Mouse (Mus musculus) forebrain, postnatal 0 days (tissue): Measurements from ENCODE around the gene Fam129c. TPM values are rescaled to one million over a fixed set of nuclear protein-coding genes. Genes with fewer than 3 reads are reported as not detected.
A peak's percentile ranks its signal among the peaks of the same experiment; 100 is the strongest.

ENCODE experiments used
- ATAC-seq: fragments of 200-750 bp; cut with Nextera tagmentation; 2 replicates; pipeline ENCODE4 v1.8.0; 2017; ENCODE audit warnings: mild to moderate bottlenecking, moderate library complexity
- DNase-seq: peaks from one replicate; pipeline ENCODE4 v3.0.0-alpha.2; 2015
- H3K27ac ChIP-seq: fragments of 300-500 bp; sonication (generic); 2 replicates; pipeline ENCODE4 v1.5.1; 2014; ENCODE audit warnings: low read depth, mild to moderate bottlenecking, antibody characterized with exemption, low read length, moderate library complexity, mixed read lengths
- H3K27me3 ChIP-seq: fragments of 300-500 bp; sonication (generic); 2 replicates; pipeline ENCODE4 v1.6.1; 2014; ENCODE audit warnings: mild to moderate bottlenecking, low read length, mixed read lengths; ENCODE audit not compliant: insufficient read depth
- H3K36me3 ChIP-seq: fragments of 300-500 bp; sonication (generic); 2 replicates; pipeline ENCODE4 v1.6.1; 2014; ENCODE audit warnings: mild to moderate bottlenecking, moderate library complexity; ENCODE audit not compliant: insufficient read depth
- H3K4me1 ChIP-seq: fragments of 300-500 bp; sonication (generic); 2 replicates; pipeline ENCODE4 v1.6.1; 2014; ENCODE audit warnings: antibody characterized with exemption; ENCODE audit not compliant: insufficient read depth
- H3K4me2 ChIP-seq: fragments of 300-500 bp; sonication (generic); 2 replicates; pipeline ENCODE4 v1.6.1; 2014; ENCODE audit warnings: low read depth, mild to moderate bottlenecking, moderate library complexity
- H3K4me3 ChIP-seq: fragments of 300-500 bp; sonication (generic); 2 replicates; pipeline ENCODE4 v1.5.1; 2014; ENCODE audit warnings: low read depth, low read length, mixed read lengths
- H3K9ac ChIP-seq: fragments of 300-500 bp; sonication (generic); 2 replicates; pipeline ENCODE4 v1.6.1; 2014; ENCODE audit warnings: mild to moderate bottlenecking
- H3K9me3 ChIP-seq: fragments of 300-500 bp; sonication (generic); 2 replicates; pipeline ENCODE4 v1.6.1; 2016; ENCODE audit warnings: low read length
- CTCF ChIP-seq: sonication (generic); IDR thresholded peaks from 2 replicates; pipeline ENCODE4 v1.5.1; 2016; ENCODE audit warnings: antibody characterized with exemption, control low read depth, low read depth
- WGBS: fragments of 180-500 bp; shearing (Covaris S2); extraction: QIAGEN DNeasy Blood & Tissue Kit; methylation state at CpG from one replicate; pipeline ENCODE4 v1.1.7; 2014; 5-methylcytosine and 5-hydroxymethylcytosine counted together
- polyA plus RNA-seq: library from polyadenylated mRNA; unstranded; fragments of >200 nt; fragmentation: Nextera tagmentation; extraction: Ambion mirVana; gene quantifications from 2 replicates; pipeline ENCODE4 v1.2.1, GENCODE M21; 2015
- total RNA-seq: library from RNA; depleted of rRNA; stranded (reverse); fragments of >200 nt; gene quantifications from 2 replicates; pipeline ENCODE4 v1.2.3, GENCODE M21; 2014

Gene Fam129c
- total and polyA plus RNA-seq, 2 experiments from 2014 or later, result 2.8 to 11.1 TPM

- Histone ChIP-seq H3K4me3 (no peak overlapping the region), H3K4me1 (peaks cover 4% of the 10 kb centered on the region; the same call in 1 of the 2 replicates), H3K27me3 (no peaks in the 10 kb centered on the region), H3K9me3 (no peaks in the 10 kb centered on the region), H3K9ac (no peak overlapping the region), H3K36me3 (peaks cover 30% of the 10 kb centered on the region), H3K4me2 (no peak overlapping the region), H3K27ac (no peak overlapping the region)
- WGBS, result 87% methylated on average over 2 of the region's 2 CpGs
- ATAC-seq (peak; percentile 50), DNase-seq (peak; percentile 71)
- TF ChIP-seq CTCF, result peak; percentile 79
These were observed 10.6 kb upstream of the Fam129c start for GRCm38 (mm10) chr8:71586891-71587290.

- Histone ChIP-seq H3K4me3 (no peak overlapping the region), H3K27me3 (no peaks in the 10 kb centered on the region), H3K36me3 (peaks cover 28% of the 10 kb centered on the region), H3K27ac (no peak overlapping the region), H3K9me3 (no peaks in the 10 kb centered on the region), H3K4me1 (peaks cover 10% of the 10 kb centered on the region), H3K9ac (no peak overlapping the region), H3K4me2 (no peak overlapping the region)
- TF ChIP-seq CTCF, result no peak
- ATAC-seq, result no peak
- WGBS, result 79% methylated on average over 3 of the region's 3 CpGs
- DNase-seq, result no peak
These were observed 8.7 kb upstream of the Fam129c start for GRCm38 (mm10) chr8:71588762-71589161.

- Histone ChIP-seq H3K4me1 (peaks cover 10% of the 10 kb centered on the region), H3K9me3 (no peaks in the 10 kb centered on the region), H3K9ac (peak overlapping the region; percentile 89), H3K27me3 (no peaks in the 10 kb centered on the region), H3K27ac (no peak overlapping the region), H3K4me2 (peak overlapping the region; percentile 90), H3K36me3 (peaks cover 10% of the 10 kb centered on the region; the same call in 1 of the 2 replicates), H3K4me3 (peak overlapping the region; percentile 76)
- 22% methylated on average over 5 of the region's 5 CpGs for WGBS
- DNase-seq (no peak), ATAC-seq (no peak)
- TF ChIP-seq CTCF, result no peak
These were observed 6.4 kb upstream of the Fam129c start for GRCm38 (mm10) chr8:71591017-71591416.

- 2% methylated on average over 70 of the region's 71 CpGs for WGBS
- ATAC-seq (peak; percentile 84), DNase-seq (peak; percentile 95)
These were observed 5.7 kb upstream of the Fam129c start, which contains the start of gene Pgls for GRCm38 (mm10) chr8:71591471-71592373. Gene Pgls, plus strand, starts transcription at chr8:71592176.

GRCm38 (mm10) chr8:71592374-71593170, 4.9 kb upstream of the Fam129c start:
- 5% methylated on average over 59 of the region's 60 CpGs for WGBS
- peak; percentile 21 for TF ChIP-seq CTCF
- H3K27ac ChIP-seq, result peak overlapping the region; percentile 96
- H3K4me3 ChIP-seq, result peak overlapping the region; percentile 76
- peak overlapping the region; percentile 89 for H3K9ac ChIP-seq
- no peaks in the 10 kb centered on the region for H3K27me3 ChIP-seq
- DNase-seq, result no peak
- H3K36me3 ChIP-seq, result peaks cover 5% of the 10 kb centered on the region; the same call in 1 of the 2 replicates
- ATAC-seq, result peak; percentile 75
- no peaks in the 10 kb centered on the region for H3K9me3 ChIP-seq
- peak overlapping the region; percentile 90 for H3K4me2 ChIP-seq
- H3K4me1 ChIP-seq, result peaks cover 10% of the 10 kb centered on the region

More at GRCm38 (mm10) chr8:71591471-71592373, 5.7 kb upstream of the Fam129c start, which contains the start of gene Pgls:
- H3K27ac ChIP-seq, result peak within 1 kb of the TSS; percentile 96
- no peak for TF ChIP-seq CTCF
- peak within 1 kb of the TSS; percentile 90 for H3K4me2 ChIP-seq
- H3K4me1 ChIP-seq, result peaks cover 10% of the 10 kb centered on the region
- peak within 1 kb of the TSS; percentile 89 for H3K9ac ChIP-seq
- H3K27me3 ChIP-seq, result no peaks in the 10 kb centered on the region
- peaks cover 7% of the 10 kb centered on the region; the same call in 1 of the 2 replicates for H3K36me3 ChIP-seq
- H3K9me3 ChIP-seq, result no peaks in the 10 kb centered on the region
- H3K4me3 ChIP-seq, result peak within 1 kb of the TSS; percentile 76

- Histone ChIP-seq H3K9me3 (no peaks in the 10 kb centered on the region), H3K9ac (no peak overlapping the region), H3K4me1 (peaks cover 10% of the 10 kb centered on the region), H3K27me3 (no peaks in the 10 kb centered on the region), H3K4me2 (no peak overlapping the region), H3K36me3 (peaks cover 5% of the 10 kb centered on the region; the same call in 1 of the 2 replicates), H3K27ac (no peak overlapping the region), H3K4me3 (no peak overlapping the region)
- ATAC-seq, result no peak
- no peak for DNase-seq
- TF ChIP-seq CTCF, result no peak
- WGBS, result 89% methylated on average over 8 of the region's 8 CpGs
These were observed 3.7 kb upstream of the Fam129c start for GRCm38 (mm10) chr8:71593556-71594323.
